Mouse (Mus musculus) lung, postnatal 0 days (tissue): ENCODE results near the gene D430041D05Rik.

Source experiments
- CTCF ChIP-seq: IDR thresholded peaks from 2 replicates; pipeline ENCODE4 v1.5.1; 2016; ENCODE audit warnings: antibody characterized with exemption, mild to moderate bottlenecking
- EP300 ChIP-seq: IDR thresholded peaks from 2 replicates; pipeline ENCODE4 v1.6.1; 2016; ENCODE audit warnings: antibody characterized with exemption, mild to moderate bottlenecking, control low read depth

DNA sequence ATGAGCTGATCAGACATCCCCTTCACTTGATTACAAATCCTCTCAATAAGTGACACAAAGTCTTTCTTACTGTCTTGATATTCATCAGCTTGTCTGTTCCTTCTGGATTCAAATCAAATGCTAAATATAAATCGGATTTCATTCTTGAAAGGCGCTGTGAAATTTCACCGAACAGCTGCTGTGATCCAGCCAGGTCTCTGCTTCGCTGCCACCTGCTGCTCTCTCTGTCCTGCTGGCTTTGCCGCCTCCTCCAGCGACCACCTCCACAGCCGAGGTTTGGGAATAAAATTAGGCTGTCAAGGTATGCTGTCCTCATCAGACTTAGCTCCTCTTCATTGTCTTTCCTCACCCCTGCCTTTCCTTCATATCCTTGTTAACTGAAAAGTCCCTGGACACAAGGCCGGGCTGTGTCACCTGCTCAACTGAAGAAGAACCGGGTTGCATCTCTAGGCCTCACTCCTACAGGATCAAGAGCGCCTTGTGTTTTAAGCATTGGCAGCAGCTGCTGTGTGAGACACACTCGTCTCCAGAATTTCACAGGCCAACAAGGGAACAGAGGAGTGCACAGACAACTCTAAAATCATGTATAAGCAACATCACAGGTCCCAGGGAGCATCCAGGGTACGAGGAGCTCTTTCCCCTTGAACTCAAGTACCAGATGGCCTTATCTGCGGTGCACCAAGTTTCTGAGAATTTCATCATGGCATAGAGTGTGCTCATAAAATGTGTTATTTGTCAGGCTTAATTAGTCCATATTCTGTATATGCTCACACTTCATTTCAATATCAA is 59.2 kb downstream of the D430041D05Rik start:
- TF ChIP-seq CTCF = no peak
- no peak for TF ChIP-seq EP300
